Mouse (Mus musculus): ENCODE measurements around the gene Cdk13. TPM values are rescaled to one million over a fixed set of nuclear protein-coding genes. Genes with fewer than 3 reads are reported as not detected.

The Cdk13 gene
- polyA plus RNA-seq, 1 experiment, result 69.2 TPM

DNA sequence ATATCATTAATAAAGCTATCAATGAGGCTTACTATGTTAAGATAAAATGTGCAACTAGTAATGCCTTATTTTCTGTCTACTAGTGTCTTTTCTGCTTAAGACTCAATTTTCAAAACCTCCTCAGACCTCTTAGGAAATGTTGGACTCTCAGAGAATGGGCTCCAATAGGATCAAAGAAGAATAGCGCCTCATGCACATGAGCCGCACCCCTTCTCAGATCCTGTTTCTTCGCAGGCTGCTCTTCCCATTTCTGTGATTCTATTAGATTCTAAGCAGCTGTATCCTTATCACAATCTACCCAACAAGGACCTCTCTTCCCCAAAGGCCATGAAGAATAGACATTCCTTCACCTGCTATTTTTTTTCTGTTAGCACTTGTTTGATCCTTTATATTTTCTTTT is 76.1 kb downstream of the Cdk13 start:
- TF ChIP-seq CTCF (IDR thresholded peaks at IDR 0.05; ENCODE audit: low read depth, low read length) (no peak), EP300 (IDR thresholded peaks at IDR 0.05; ENCODE audit: insufficient read depth, low read depth, low read length) (no peak), POLR2A (IDR thresholded peaks at IDR 0.05; ENCODE audit: insufficient read depth, low read length) (no peak)
- H3K4me1 ChIP-seq (ENCODE audit: control insufficient read depth, insufficient read depth, low read length), result no peaks in the 10 kb centered on the region

DNA sequence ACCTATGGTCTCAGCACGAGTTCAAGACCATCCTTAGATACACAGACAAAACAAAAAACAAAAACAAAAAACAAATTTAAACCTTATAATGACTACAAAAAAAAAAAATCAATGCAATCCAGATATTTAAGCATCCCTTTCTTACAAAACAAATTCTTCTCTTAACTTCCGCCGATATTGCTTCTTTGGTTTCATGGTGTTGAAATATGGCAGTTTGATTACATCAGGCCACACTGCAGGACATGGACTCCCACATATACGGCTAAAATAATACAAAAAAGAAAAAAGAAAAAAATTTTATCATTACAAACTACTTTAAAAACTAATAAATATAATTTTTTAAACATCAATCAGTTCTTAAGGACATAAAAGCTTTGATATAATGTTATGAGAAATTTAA is 77.0 kb downstream of the Cdk13 start:
- Histone ChIP-seq H3K27ac (ENCODE audit: insufficient read depth, low read length) (no peak overlapping the region), H3K9me3 (replicated peaks; ENCODE audit: control insufficient read depth, insufficient read depth, low read length, poor library complexity, severe bottlenecking) (no peaks in the 10 kb centered on the region), H3K36me3 (ENCODE audit: control insufficient read depth, insufficient read depth, low read length, poor library complexity, severe bottlenecking) (peaks cover 2% of the 10 kb centered on the region), H3K4me3 (ENCODE audit: low read depth, low read length) (no peak overlapping the region), H3K9ac (ENCODE audit: low read depth, poor library complexity, severe bottlenecking) (no peak overlapping the region), H3K27me3 (ENCODE audit: control insufficient read depth, insufficient read depth, low read length, poor library complexity, severe bottlenecking) (no peaks in the 10 kb centered on the region), H3K4me1 (ENCODE audit: control insufficient read depth, insufficient read depth, low read length) (no peaks in the 10 kb centered on the region)
- TF ChIP-seq CTCF (IDR thresholded peaks at IDR 0.05; ENCODE audit: low read depth, low read length) (no peak), EP300 (IDR thresholded peaks at IDR 0.05; ENCODE audit: insufficient read depth, low read depth, low read length) (no peak), POLR2A (IDR thresholded peaks at IDR 0.05; ENCODE audit: insufficient read depth, low read length) (no peak)

More for the DNA sequence above, 76.1 kb downstream of the Cdk13 start:
- no peak overlapping the region for H3K4me3 ChIP-seq (ENCODE audit: low read depth, low read length)
- H3K9ac ChIP-seq (ENCODE audit: low read depth, poor library complexity, severe bottlenecking), result no peak overlapping the region
- H3K27me3 ChIP-seq (ENCODE audit: control insufficient read depth, insufficient read depth, low read length, poor library complexity, severe bottlenecking), result no peaks in the 10 kb centered on the region
- H3K27ac ChIP-seq (ENCODE audit: insufficient read depth, low read length), result no peak overlapping the region
- H3K9me3 ChIP-seq (replicated peaks; ENCODE audit: control insufficient read depth, insufficient read depth, low read length, poor library complexity, severe bottlenecking), result no peaks in the 10 kb centered on the region
- H3K36me3 ChIP-seq (ENCODE audit: control insufficient read depth, insufficient read depth, low read length, poor library complexity, severe bottlenecking), result peaks cover 2% of the 10 kb centered on the region

DNA sequence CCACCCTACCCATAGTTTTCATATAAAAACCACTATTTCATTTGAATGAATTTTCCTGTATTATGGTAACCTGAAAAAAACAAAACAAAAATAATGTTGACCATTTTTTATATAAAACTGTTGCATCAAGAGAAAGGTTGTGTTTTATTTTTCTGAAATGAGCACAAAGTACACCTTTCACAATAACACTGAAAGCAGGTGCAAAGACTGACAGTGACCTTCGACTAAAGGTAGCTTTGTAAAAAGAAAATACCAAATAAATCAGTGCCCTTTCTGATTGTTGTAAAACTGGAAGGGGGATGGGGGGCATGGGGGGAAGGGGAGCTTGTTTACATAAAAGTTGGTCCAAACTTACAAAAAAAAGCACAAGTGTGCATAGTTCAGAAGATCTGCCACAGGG is 87.5 kb downstream of the Cdk13 start:
- H3K27me3 ChIP-seq (ENCODE audit: control insufficient read depth, insufficient read depth, low read length, poor library complexity, severe bottlenecking), result no peaks in the 10 kb centered on the region
- peaks cover 27% of the 10 kb centered on the region for H3K36me3 ChIP-seq (ENCODE audit: control insufficient read depth, insufficient read depth, low read length, poor library complexity, severe bottlenecking)
- TF ChIP-seq POLR2A (IDR thresholded peaks at IDR 0.05; ENCODE audit: insufficient read depth, low read length), result no peak
- no peak for TF ChIP-seq EP300 (IDR thresholded peaks at IDR 0.05; ENCODE audit: insufficient read depth, low read depth, low read length)
- TF ChIP-seq CTCF (IDR thresholded peaks at IDR 0.05; ENCODE audit: low read depth, low read length), result no peak
- no peaks in the 10 kb centered on the region for H3K9me3 ChIP-seq (replicated peaks; ENCODE audit: control insufficient read depth, insufficient read depth, low read length, poor library complexity, severe bottlenecking)
- no peak overlapping the region for H3K4me3 ChIP-seq (ENCODE audit: low read depth, low read length)
- no peak overlapping the region for H3K27ac ChIP-seq (ENCODE audit: insufficient read depth, low read length)
- no peak overlapping the region for H3K9ac ChIP-seq (ENCODE audit: low read depth, poor library complexity, severe bottlenecking)
- no peaks in the 10 kb centered on the region for H3K4me1 ChIP-seq (ENCODE audit: control insufficient read depth, insufficient read depth, low read length)

DNA sequence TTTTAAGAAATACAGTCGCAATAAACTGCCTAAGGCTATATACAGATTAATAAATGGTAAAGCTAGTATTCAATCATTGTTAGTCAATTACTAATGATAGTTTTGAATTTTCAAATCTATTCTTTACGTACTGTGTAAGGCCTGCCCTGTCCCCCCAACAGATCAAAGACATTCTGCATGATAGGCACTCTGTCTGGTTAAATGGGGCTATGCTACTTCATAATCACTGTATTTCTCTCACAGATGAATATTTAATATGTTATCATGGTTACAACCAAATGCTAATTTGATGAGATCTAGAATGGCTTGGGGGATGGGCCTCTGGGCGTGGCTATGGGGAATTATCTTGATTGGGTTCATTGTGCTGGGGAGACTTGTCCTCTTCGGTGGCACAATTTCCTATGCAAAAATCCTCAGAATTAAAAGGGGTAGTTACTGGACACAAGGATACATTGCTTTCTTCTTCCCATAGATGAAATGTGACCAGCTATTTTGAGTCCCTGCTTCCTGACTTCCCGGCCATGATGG is 96.0 kb downstream of the Cdk13 start:
- Histone ChIP-seq H3K36me3 (ENCODE audit: control insufficient read depth, insufficient read depth, low read length, poor library complexity, severe bottlenecking) (no peaks in the 10 kb centered on the region), H3K27me3 (ENCODE audit: control insufficient read depth, insufficient read depth, low read length, poor library complexity, severe bottlenecking) (no peaks in the 10 kb centered on the region), H3K9me3 (replicated peaks; ENCODE audit: control insufficient read depth, insufficient read depth, low read length, poor library complexity, severe bottlenecking) (no peaks in the 10 kb centered on the region), H3K4me1 (ENCODE audit: control insufficient read depth, insufficient read depth, low read length) (peaks cover 2% of the 10 kb centered on the region), H3K4me3 (ENCODE audit: low read depth, low read length) (no peak overlapping the region), H3K27ac (ENCODE audit: insufficient read depth, low read length) (no peak overlapping the region), H3K9ac (ENCODE audit: low read depth, poor library complexity, severe bottlenecking) (no peak overlapping the region)
- TF ChIP-seq EP300 (IDR thresholded peaks at IDR 0.05; ENCODE audit: insufficient read depth, low read depth, low read length) (no peak), CTCF (IDR thresholded peaks at IDR 0.05; ENCODE audit: low read depth, low read length) (no peak), POLR2A (IDR thresholded peaks at IDR 0.05; ENCODE audit: insufficient read depth, low read length) (no peak)

DNA sequence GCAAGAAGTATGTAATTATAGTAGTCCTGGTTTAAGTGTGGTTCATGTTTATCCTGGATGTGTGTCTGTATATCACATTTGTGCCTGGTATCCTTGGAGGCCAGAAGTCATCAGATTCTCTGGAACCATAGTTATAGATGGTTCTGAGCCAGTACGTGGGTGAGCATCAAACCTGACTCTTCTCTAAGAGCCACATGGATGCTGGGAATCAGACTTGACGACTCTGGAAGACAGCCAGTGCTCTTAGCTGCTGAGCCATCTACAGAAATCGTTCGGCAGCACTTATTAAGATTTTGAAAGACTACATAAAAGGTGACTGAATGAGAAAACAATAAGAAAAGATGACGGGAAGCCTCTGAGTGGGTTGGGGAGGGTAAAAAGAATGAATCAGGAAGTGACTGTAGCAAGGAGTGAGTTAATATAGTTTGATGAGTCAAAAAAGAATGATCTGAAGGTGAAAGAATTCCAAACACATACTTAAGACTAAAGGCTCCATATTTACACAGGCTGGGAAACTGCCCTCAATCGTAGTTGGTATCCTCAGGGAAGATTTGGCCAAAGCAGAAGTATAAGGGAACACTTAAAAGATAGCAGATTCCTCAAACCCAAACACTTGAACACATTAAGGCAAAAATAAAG is 99.6 kb downstream of the Cdk13 start:
- no peak overlapping the region for H3K4me3 ChIP-seq (ENCODE audit: low read depth, low read length)
- no peaks in the 10 kb centered on the region for H3K9me3 ChIP-seq (replicated peaks; ENCODE audit: control insufficient read depth, insufficient read depth, low read length, poor library complexity, severe bottlenecking)
- no peak for TF ChIP-seq CTCF (IDR thresholded peaks at IDR 0.05; ENCODE audit: low read depth, low read length)
- no peak for TF ChIP-seq EP300 (IDR thresholded peaks at IDR 0.05; ENCODE audit: insufficient read depth, low read depth, low read length)
- TF ChIP-seq POLR2A (IDR thresholded peaks at IDR 0.05; ENCODE audit: insufficient read depth, low read length), result no peak
- H3K27ac ChIP-seq (ENCODE audit: insufficient read depth, low read length), result no peak overlapping the region
- no peaks in the 10 kb centered on the region for H3K27me3 ChIP-seq (ENCODE audit: control insufficient read depth, insufficient read depth, low read length, poor library complexity, severe bottlenecking)
- no peak overlapping the region for H3K9ac ChIP-seq (ENCODE audit: low read depth, poor library complexity, severe bottlenecking)
- peaks cover 2% of the 10 kb centered on the region for H3K4me1 ChIP-seq (ENCODE audit: control insufficient read depth, insufficient read depth, low read length)
- H3K36me3 ChIP-seq (ENCODE audit: control insufficient read depth, insufficient read depth, low read length, poor library complexity, severe bottlenecking), result no peaks in the 10 kb centered on the region; the same call in 1 of the 2 replicates

DNA sequence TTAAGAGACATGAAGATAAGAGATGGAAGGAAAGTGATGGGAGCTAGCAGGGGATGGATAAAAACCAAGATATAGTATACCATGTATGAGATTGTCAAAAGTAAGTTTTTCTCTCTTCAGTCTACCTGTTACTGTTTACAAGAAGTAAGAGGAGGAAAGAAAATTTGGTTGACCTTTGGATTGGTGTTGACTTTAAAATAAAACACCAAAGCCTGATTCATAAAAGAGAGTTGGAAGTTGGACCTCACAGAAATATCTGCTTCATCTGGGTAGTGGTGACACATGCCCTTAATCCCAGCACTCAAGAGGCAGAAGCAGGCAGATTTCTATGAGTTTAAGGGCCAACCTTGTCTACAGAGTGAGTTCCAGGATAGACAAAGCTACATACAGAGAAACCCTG is 102.6 kb downstream of the Cdk13 start:
- Histone ChIP-seq H3K4me3 (ENCODE audit: low read depth, low read length) (no peak overlapping the region), H3K9ac (ENCODE audit: low read depth, poor library complexity, severe bottlenecking) (no peak overlapping the region), H3K27me3 (ENCODE audit: control insufficient read depth, insufficient read depth, low read length, poor library complexity, severe bottlenecking) (no peaks in the 10 kb centered on the region), H3K9me3 (replicated peaks; ENCODE audit: control insufficient read depth, insufficient read depth, low read length, poor library complexity, severe bottlenecking) (no peaks in the 10 kb centered on the region), H3K36me3 (ENCODE audit: control insufficient read depth, insufficient read depth, low read length, poor library complexity, severe bottlenecking) (peaks cover 4% of the 10 kb centered on the region), H3K4me1 (ENCODE audit: control insufficient read depth, insufficient read depth, low read length) (peaks cover 1% of the 10 kb centered on the region), H3K27ac (ENCODE audit: insufficient read depth, low read length) (no peak overlapping the region)
- no peak for TF ChIP-seq POLR2A (IDR thresholded peaks at IDR 0.05; ENCODE audit: insufficient read depth, low read length)
- no peak for TF ChIP-seq EP300 (IDR thresholded peaks at IDR 0.05; ENCODE audit: insufficient read depth, low read depth, low read length)
- TF ChIP-seq CTCF (IDR thresholded peaks at IDR 0.05; ENCODE audit: low read depth, low read length), result no peak
